Mouse (Mus musculus): ENCODE data around the gene Pgbd5.

DNA sequence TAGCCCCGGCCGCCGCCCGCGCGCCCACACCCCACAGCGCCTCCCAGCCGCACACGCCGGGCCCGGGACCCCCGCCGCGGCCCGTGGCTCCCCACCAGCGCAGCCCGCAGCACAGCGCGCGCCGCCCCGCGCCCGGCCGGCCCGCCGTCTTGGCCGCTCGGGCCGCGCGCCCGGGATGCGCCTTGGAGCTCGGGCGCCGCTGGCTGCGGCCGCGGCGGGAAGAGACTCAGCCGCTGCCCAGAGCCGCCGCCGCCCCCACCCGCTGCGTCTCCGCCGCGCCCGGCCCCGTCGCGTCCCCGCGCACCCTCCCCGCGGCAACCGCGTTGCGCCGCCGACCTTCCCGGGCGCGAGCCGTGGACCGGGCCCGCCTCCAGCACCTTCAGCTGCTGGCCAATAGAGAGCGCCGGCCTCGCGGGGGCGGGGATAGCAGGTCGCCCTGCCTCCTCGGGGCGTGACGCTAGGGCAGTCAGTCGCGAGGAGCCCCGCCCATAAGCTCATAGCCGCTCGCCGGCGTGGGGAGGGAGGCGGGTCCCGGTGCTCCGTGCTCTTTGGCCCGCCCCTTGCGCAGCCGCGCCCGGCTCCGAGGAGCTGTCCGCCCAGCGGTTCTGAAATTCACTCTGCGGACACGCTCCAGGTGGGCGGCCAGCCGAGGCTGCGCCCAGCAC lies 5.2 kb downstream of the Pgbd5 start:
- TF ChIP-seq CTCF (conservative IDR thresholded peaks at IDR 0.05; ENCODE audit: low read length) (no peak), NANOG (IDR thresholded peaks at IDR 0.05; ENCODE audit: borderline replicate concordance, low read length) (no peak), POU5F1 (IDR thresholded peaks at IDR 0.05; ENCODE audit: borderline replicate concordance, low read length) (no peak)
